Mouse (Mus musculus) E14TG2a.4 (cell line): ENCODE results near the gene St5.

Experiments
- H3K27me3 ChIP-seq: 2 replicates; pipeline ENCODE4 v1.6.1; 2014; ENCODE audit warnings: low read length, control low read depth; ENCODE audit not compliant: insufficient read depth
- H3K36me3 ChIP-seq: 2 replicates; pipeline ENCODE4 v1.6.1; 2014; ENCODE audit warnings: low read length, control low read depth; ENCODE audit not compliant: insufficient read depth
- H3K4me1 ChIP-seq: replicated peaks from 2 replicates; pipeline ENCODE4 v1.6.1; 2014; ENCODE audit warnings: low read depth, low read length, control low read depth
- H3K4me3 ChIP-seq: replicated peaks from 2 replicates; pipeline ENCODE4 v1.5.1; 2014; ENCODE audit warnings: mild to moderate bottlenecking, low read length
- H3K9me3 ChIP-seq: 2 replicates; pipeline ENCODE4 v1.6.1; 2014; ENCODE audit warnings: low read length, control low read depth
- CTCF ChIP-seq: conservative IDR thresholded peaks from 2 replicates; pipeline ENCODE4 v1.5.1; 2014; ENCODE audit warnings: low read length
- NANOG ChIP-seq: IDR thresholded peaks from 2 replicates; pipeline ENCODE4 v1.6.1; 2014; ENCODE audit warnings: borderline replicate concordance, low read length, mixed read lengths
- POU5F1 ChIP-seq: IDR thresholded peaks from 2 replicates; pipeline ENCODE4 v1.6.1; 2014; ENCODE audit warnings: low read length, borderline replicate concordance

The St5 gene

GRCm38 (mm10) chr7:109516500-109516899 is 186.9 kb downstream of the St5 start:
- Histone ChIP-seq H3K4me3 (no peak overlapping the region), H3K4me1 (peaks cover 15% of the 10 kb centered on the region), H3K9me3 (no peaks in the 10 kb centered on the region), H3K27me3 (no peaks in the 10 kb centered on the region), H3K36me3 (peaks cover 22% of the 10 kb centered on the region)
- TF ChIP-seq CTCF, result no peak
- TF ChIP-seq NANOG, result no peak
- TF ChIP-seq POU5F1, result no peak

DNA sequence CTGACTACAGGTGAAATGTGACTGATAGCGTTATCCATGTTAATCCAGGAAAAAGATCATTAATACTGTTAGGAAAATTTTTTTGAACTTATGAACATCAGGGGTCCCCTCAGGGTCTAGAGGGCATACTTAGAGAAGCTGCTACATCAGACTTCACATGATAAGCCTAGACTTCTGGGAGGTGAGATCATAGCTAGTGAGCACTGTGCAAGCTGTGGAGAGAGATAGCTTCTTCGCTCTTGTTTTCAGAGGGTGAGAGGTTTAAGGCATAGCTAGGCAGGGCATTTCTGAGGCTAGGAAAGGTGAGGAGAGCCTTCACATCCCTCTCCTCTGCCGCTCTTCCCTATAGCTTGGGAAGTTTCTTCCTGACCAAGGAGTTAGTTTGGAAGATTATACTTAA is 191.6 kb downstream of the St5 start:
- no peak for TF ChIP-seq NANOG
- no peak for TF ChIP-seq CTCF
- no peak for TF ChIP-seq POU5F1
- peaks cover 15% of the 10 kb centered on the region for H3K4me1 ChIP-seq
- no peaks in the 10 kb centered on the region for H3K9me3 ChIP-seq
- no peaks in the 10 kb centered on the region for H3K27me3 ChIP-seq
- H3K4me3 ChIP-seq, result no peak overlapping the region
- H3K36me3 ChIP-seq, result no peaks in the 10 kb centered on the region

DNA sequence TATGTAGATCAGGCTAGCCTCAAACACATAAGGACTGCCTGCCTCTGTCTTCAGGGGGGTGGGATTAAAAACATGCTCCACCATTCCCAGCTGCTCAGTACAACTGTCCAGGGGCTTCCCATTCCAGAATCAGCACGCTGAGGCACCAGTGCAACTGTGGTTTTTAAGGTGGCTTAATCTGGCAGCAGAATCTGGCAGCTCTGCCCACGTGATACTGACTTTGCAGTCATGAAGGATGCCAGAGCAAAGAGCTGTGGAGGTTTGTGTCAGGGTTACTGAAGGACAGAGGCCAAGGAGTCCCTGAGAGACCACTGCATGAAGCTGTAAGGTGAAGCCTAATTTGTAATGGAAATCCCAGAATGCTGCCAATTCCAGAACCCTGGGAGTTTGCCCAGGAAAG is 192.6 kb downstream of the St5 start:
- H3K9me3 ChIP-seq, result no peaks in the 10 kb centered on the region
- TF ChIP-seq CTCF (no peak), NANOG (no peak), POU5F1 (no peak)
- H3K4me3 ChIP-seq, result no peak overlapping the region
- no peaks in the 10 kb centered on the region for H3K36me3 ChIP-seq
- H3K4me1 ChIP-seq, result peaks cover 22% of the 10 kb centered on the region
- H3K27me3 ChIP-seq, result no peaks in the 10 kb centered on the region

DNA sequence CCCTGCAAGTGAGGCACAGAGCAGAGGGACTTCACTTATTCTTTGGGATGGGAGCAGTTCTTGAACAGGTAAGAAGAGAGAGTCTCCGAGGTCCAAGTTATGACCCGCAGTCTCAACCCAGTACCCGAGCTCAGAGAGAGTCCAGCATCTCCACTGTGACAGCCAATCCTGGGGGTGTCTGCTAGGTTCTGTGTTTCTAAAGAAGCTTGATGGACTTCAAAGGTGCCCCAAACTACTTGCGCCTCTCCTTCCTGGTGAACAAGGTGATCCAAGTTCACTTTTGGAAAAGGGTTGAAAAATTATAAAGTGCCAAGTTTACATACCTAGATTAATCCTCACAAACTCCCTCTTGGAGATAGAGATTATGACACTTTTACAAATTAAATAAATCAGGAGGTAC is 195.4 kb downstream of the St5 start, which contains the start of gene Trim66:
TSS of gene Trim66 (minus strand) at position 101 of the 400 bp plus-strand sequence.
- no peaks in the 10 kb centered on the region for H3K36me3 ChIP-seq
- TF ChIP-seq NANOG (no peak), CTCF (no peak), POU5F1 (no peak)
- no peaks in the 10 kb centered on the region for H3K27me3 ChIP-seq
- peaks cover 22% of the 10 kb centered on the region for H3K4me1 ChIP-seq
- no peaks in the 10 kb centered on the region for H3K9me3 ChIP-seq
- H3K4me3 ChIP-seq, result peak within 1 kb of the TSS; percentile 39; the same call in 1 of the 2 replicates

DNA sequence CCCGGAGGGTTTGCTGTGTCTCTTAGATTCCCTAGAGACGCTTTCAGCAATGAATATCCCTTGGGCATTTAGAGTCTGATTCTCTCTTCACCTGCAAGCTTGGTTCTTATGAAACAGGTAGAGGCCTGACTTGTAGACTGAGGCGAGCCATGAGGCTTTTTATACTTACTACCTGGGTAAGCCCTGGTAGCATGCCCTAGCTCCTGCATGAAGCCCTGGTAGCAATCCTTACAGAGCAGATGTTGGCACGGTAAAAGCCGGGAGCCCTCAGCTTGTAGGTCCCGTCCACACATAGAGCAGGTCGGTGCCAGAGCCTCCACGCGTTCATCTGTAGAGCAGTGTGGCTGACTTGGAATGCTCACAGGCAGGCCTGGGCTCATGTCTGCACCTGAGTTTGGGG is 195.8 kb downstream of the St5 start:
- H3K27me3 ChIP-seq, result no peaks in the 10 kb centered on the region
- no peaks in the 10 kb centered on the region for H3K9me3 ChIP-seq
- H3K4me1 ChIP-seq, result peaks cover 22% of the 10 kb centered on the region
- no peaks in the 10 kb centered on the region for H3K36me3 ChIP-seq
- H3K4me3 ChIP-seq, result peak overlapping the region; percentile 39; the same call in 1 of the 2 replicates
- no peak for TF ChIP-seq POU5F1
- no peak for TF ChIP-seq NANOG
- TF ChIP-seq CTCF, result no peak

DNA sequence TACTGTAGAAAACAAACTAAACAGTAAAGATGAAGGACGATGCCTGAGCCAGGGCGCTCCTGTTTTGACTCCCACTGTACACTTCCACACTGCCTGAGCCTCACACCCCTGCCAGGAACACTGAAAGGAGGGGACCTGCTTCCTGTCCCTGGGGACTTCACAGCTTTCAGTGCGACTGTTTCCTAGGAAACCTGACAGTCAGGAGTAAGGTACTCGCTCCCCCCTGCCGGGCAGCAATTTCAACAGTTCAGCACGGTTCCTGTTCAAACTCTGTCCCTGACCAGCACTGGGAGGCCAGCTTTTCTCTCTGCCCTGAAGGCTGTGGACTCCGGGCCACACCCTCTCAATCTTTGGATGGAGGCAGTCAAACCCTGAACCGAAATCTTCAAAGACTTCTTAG is 196.3 kb downstream of the St5 start:
- TF ChIP-seq POU5F1 (no peak), CTCF (no peak), NANOG (peak; percentile 36; the same call in 1 of the 2 replicates)
- H3K27me3 ChIP-seq, result no peaks in the 10 kb centered on the region
- peaks cover 22% of the 10 kb centered on the region for H3K4me1 ChIP-seq
- no peaks in the 10 kb centered on the region for H3K9me3 ChIP-seq
- no peaks in the 10 kb centered on the region for H3K36me3 ChIP-seq
- H3K4me3 ChIP-seq, result peak overlapping the region; percentile 39; the same call in 1 of the 2 replicates

DNA sequence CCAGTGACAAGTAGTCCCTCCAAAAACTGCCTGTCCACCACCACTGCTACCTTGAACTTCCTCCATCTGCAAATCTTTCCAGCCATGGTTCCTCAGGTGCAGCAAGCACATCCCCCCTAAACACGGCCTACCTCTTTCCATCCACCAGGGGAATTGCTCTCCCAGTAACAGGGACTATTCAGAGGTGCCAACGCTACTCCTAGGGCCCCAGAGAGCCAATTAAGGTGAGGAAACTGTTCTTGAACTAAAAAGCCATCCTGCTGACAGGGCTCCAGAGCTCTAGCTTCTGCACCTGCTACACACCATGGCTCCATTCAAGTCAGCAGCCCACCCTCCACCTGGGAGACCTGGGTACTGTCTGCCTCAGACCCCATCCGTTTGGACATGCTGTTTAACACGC is 205.9 kb downstream of the St5 start:
- H3K36me3 ChIP-seq, result no peaks in the 10 kb centered on the region
- no peak for TF ChIP-seq NANOG
- TF ChIP-seq CTCF, result no peak
- no peak for TF ChIP-seq POU5F1
- no peak overlapping the region for H3K4me3 ChIP-seq
- H3K9me3 ChIP-seq, result no peaks in the 10 kb centered on the region
- peaks cover 23% of the 10 kb centered on the region for H3K4me1 ChIP-seq
- peaks cover 13% of the 10 kb centered on the region for H3K27me3 ChIP-seq

DNA sequence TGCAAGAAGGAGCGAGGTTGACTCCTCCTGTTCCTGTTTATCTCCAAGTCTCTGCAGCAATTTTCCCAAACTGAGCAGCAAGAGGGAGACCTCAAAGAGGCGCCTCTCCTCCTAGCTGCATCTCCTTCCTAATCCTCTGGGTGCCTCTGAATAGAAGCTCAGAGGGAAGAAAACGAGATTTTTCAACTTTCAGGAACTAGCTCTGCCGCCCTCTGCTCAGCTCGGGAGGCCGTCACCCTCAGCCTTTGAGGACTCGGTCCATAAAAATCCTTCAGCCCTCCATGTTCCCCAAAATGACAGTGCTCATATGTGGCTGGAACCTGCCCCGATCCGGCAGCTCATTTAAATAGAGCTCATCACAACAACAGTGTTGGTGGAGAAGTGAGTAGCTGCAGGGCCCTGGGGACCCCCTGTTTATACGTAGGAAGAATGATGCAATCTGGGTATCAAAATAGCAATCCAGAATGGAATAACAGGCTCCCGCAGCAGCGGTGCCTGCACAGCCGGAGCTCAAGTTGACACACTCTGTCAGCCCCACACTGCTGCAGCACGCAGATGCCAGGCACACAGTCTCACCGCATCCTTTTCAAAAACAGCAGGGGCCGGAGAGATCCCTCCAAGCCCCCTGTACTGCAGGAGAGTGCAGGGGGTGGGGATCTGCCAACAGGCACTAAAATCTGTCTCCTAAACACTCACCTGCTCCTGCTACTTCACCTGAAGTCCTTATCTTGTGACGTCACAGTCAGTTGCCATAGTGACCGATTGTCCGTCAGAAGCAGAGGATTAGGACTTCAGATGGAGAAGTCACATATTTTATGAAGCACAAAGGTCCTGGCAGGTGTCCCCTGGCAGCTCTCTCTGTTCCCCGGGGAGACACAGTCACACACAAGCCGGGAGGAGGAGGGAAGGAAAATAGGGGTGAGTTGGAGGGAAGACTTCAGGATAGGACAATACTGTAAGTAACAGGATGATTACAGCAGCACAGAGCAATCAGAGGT is 209.8 kb downstream of the St5 start:
- no peaks in the 10 kb centered on the region for H3K36me3 ChIP-seq
- TF ChIP-seq NANOG, result no peak
- TF ChIP-seq CTCF, result no peak
- TF ChIP-seq POU5F1, result no peak
- H3K9me3 ChIP-seq, result no peaks in the 10 kb centered on the region
- H3K4me3 ChIP-seq, result 0 out of 2 replicates have a peak overlapping the region, but pooled peaks have one; percentile 35
- H3K4me1 ChIP-seq, result peaks cover 28% of the 10 kb centered on the region
- H3K27me3 ChIP-seq, result peaks cover 13% of the 10 kb centered on the region
